Mouse (Mus musculus): ENCODE measurements at regions not wholly inside any gene's neighbourhood (a gene's known extent, or its start where the extent isn't known, plus 50 kb on each side); places are given as distances from the start of the nearest gene placed in this dataset.

DNA sequence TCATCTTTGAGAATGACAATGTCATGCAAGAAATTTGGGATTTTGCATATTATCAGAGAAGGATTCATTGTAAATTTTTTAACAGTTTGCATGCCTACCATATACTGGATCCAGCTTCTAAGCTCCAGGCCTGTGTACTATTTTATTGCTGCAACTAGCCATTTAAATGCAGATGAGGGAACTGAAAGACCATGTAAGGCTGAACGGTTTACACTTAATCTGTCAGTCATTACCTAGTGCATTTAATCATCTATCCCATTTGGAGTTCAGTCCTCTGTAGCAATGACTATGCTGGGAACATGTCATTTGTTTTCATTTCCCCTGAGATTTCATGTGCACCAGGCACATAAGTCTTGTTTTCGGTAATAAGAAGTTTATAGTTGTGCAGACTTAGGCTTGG lies 631.8 kb upstream of the Gm21961 start:
- H3K4me3 ChIP-seq (ENCODE audit: insufficient read depth in 1 of 2, low read depth in 1 of 2, low read length in 2 of 2, poor library complexity in 1 of 2, severe bottlenecking in 1 of 2): no peak overlapping the region
- no peak overlapping the region for H3K9ac ChIP-seq (ENCODE audit: insufficient read depth, low read depth, low read length, poor library complexity, severe bottlenecking)
- TF ChIP-seq MAFK (IDR thresholded peaks at IDR 0.05; ENCODE audit: insufficient read depth, low read depth, low read length) (no peak), HCFC1 (IDR thresholded peaks at IDR 0.05; ENCODE audit: borderline replicate concordance, insufficient read depth, low read length) (no peak), ZC3H11A (IDR thresholded peaks at IDR 0.05; ENCODE audit: borderline replicate concordance, low read depth, low read length) (no peak), ZNF384 (IDR thresholded peaks at IDR 0.05; ENCODE audit: low read depth, low read length) (no peak)
- no peak for DNase-seq (ENCODE audit: low read depth, low spot score)
- H3K36me3 ChIP-seq (ENCODE audit: control insufficient read depth, insufficient read depth, low read length, poor library complexity, severe bottlenecking): no peaks in the 10 kb centered on the region
- H3K4me1 ChIP-seq (ENCODE audit: control insufficient read depth in 2 of 2, insufficient read depth in 2 of 2, low read length in 2 of 2, poor library complexity in 1 of 2): no peaks in the 10 kb centered on the region
- H3K27ac ChIP-seq (ENCODE audit: insufficient read depth, low read depth, low read length, poor library complexity, severe bottlenecking): no peak overlapping the region
- H3K9me3 ChIP-seq (ENCODE audit: control insufficient read depth, insufficient read depth, low read depth, low read length): no peaks in the 10 kb centered on the region
- in situ Hi-C loops (cut with MboI; ENCODE audit: low sequenced_read_pairs in 2 of 2, unreplicated experiment in 2 of 2): no loop called here

DNA sequence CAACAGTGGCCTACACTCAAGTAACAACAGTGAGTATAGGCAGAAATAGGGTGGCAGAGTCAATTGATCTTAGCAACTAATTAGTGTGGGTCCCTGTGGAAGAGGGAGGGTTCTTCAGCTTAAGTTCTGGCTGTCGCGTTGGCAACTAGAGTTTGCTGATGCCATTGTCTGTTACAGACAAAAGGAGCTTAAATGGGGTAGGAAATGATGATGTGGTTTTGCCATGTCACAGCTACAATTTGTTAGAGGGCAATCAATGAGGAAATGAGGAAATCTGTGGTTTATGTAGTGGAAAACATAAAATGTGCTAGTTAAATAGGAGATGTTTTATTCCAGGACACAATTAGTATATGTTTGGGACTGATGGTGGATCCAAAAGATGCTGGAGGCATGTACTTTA lies 624.8 kb upstream of the Gm21961 start:
- no peak for TF ChIP-seq ZC3H11A (IDR thresholded peaks at IDR 0.05; ENCODE audit: borderline replicate concordance, low read depth, low read length)
- no peak for TF ChIP-seq MAFK (IDR thresholded peaks at IDR 0.05; ENCODE audit: insufficient read depth, low read depth, low read length)
- no peak for TF ChIP-seq HCFC1 (IDR thresholded peaks at IDR 0.05; ENCODE audit: borderline replicate concordance, insufficient read depth, low read length)
- no peak for TF ChIP-seq CHD2 (IDR thresholded peaks at IDR 0.05; ENCODE audit: low read depth, low read length)
- no peak for TF ChIP-seq ZNF384 (IDR thresholded peaks at IDR 0.05; ENCODE audit: low read depth, low read length)
- Histone ChIP-seq H3K9me3 (ENCODE audit: control insufficient read depth, insufficient read depth, low read depth, low read length) (no peaks in the 10 kb centered on the region), H3K4me1 (ENCODE audit: control insufficient read depth in 2 of 2, insufficient read depth in 2 of 2, low read length in 2 of 2, poor library complexity in 1 of 2) (no peaks in the 10 kb centered on the region), H3K9ac (ENCODE audit: insufficient read depth, low read depth, low read length, poor library complexity, severe bottlenecking) (no peak overlapping the region), H3K27ac (ENCODE audit: insufficient read depth, low read depth, low read length, poor library complexity, severe bottlenecking) (no peak overlapping the region), H3K36me3 (ENCODE audit: control insufficient read depth, insufficient read depth, low read length, poor library complexity, severe bottlenecking) (no peaks in the 10 kb centered on the region), H3K4me3 (ENCODE audit: insufficient read depth in 1 of 2, low read depth in 1 of 2, low read length in 2 of 2, poor library complexity in 1 of 2, severe bottlenecking in 1 of 2) (no peak overlapping the region)
- in situ Hi-C loops (cut with MboI; ENCODE audit: low sequenced_read_pairs in 2 of 2, unreplicated experiment in 2 of 2): no loop called here
- DNase-seq (ENCODE audit: low read depth, low spot score): no peak

DNA sequence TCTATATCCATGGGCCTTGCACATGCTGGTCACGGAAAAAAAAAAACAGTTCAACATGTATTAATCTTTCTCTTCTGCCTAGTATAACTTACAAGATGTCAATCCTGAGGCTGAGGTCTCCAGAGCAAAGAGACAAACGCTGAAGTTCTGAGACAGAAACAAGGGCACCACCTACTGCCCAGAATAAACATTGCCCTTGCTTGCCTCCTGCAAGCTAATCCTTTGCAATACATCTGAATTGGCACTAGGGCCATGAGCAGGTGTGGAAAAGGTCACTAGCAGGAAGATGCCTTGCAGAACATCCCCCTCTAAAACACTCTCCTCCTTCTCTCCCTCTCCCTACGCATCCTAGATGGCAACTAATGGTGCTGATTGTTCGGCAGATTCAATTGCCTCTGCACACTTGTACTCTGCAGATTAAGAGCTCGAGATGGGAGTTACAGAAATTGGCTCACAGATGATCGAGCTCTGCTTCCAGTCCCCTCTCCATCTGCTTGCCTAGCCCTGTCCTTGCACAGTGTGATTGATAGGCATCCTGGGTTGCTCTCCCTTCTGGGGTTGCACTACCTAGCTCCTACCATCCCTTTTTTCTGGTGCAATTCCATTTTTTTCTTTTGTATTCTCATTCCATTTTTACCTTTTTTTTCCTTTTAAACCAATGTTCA lies 622.9 kb upstream of the Gm21961 start:
- H3K9me3 ChIP-seq (ENCODE audit: control insufficient read depth, insufficient read depth, low read depth, low read length): no peaks in the 10 kb centered on the region
- no peaks in the 10 kb centered on the region for H3K36me3 ChIP-seq (ENCODE audit: control insufficient read depth, insufficient read depth, low read length, poor library complexity, severe bottlenecking)
- H3K4me3 ChIP-seq (ENCODE audit: insufficient read depth in 1 of 2, low read depth in 1 of 2, low read length in 2 of 2, poor library complexity in 1 of 2, severe bottlenecking in 1 of 2): no peak overlapping the region
- peak; percentile 48 for DNase-seq (ENCODE audit: low read depth, low spot score)
- in situ Hi-C loops (cut with MboI; ENCODE audit: low sequenced_read_pairs in 2 of 2, unreplicated experiment in 2 of 2): no loop called here
- no peaks in the 10 kb centered on the region for H3K4me1 ChIP-seq (ENCODE audit: control insufficient read depth in 2 of 2, insufficient read depth in 2 of 2, low read length in 2 of 2, poor library complexity in 1 of 2)
- no peak overlapping the region for H3K27ac ChIP-seq (ENCODE audit: insufficient read depth, low read depth, low read length, poor library complexity, severe bottlenecking)
- no peak overlapping the region for H3K9ac ChIP-seq (ENCODE audit: insufficient read depth, low read depth, low read length, poor library complexity, severe bottlenecking)
- TF ChIP-seq CHD2 (IDR thresholded peaks at IDR 0.05; ENCODE audit: low read depth, low read length) (no peak), MAFK (IDR thresholded peaks at IDR 0.05; ENCODE audit: insufficient read depth, low read depth, low read length) (no peak), ZC3H11A (IDR thresholded peaks at IDR 0.05; ENCODE audit: borderline replicate concordance, low read depth, low read length) (peak; percentile 80; the same call in 1 of the 2 replicates), HCFC1 (IDR thresholded peaks at IDR 0.05; ENCODE audit: borderline replicate concordance, insufficient read depth, low read length) (no peak), ZNF384 (IDR thresholded peaks at IDR 0.05; ENCODE audit: low read depth, low read length) (no peak)

DNA sequence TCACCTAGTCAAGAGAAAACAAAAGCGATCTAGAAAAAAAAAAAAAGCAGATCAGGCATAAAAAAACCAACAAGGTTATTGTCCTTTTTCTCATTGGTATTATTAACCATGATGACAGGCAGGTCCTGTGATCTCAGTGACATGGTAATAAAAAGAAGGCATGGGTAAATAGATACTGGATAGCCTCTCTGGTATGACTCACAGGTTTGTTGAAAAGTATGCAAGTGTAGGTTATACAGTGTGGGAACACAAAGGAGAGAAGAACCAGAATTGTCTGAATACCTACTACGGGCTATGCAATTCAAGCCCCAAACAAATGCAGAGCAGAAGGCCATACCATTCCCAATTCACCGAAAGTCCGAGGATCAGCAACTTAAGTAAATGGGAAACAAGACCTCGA lies 617.7 kb upstream of the Gm21961 start:
- in situ Hi-C loops (cut with MboI; ENCODE audit: low sequenced_read_pairs in 2 of 2, unreplicated experiment in 2 of 2): no loop called here
- TF ChIP-seq CHD2 (IDR thresholded peaks at IDR 0.05; ENCODE audit: low read depth, low read length) (no peak), ZC3H11A (IDR thresholded peaks at IDR 0.05; ENCODE audit: borderline replicate concordance, low read depth, low read length) (no peak), ZNF384 (IDR thresholded peaks at IDR 0.05; ENCODE audit: low read depth, low read length) (no peak), HCFC1 (IDR thresholded peaks at IDR 0.05; ENCODE audit: borderline replicate concordance, insufficient read depth, low read length) (no peak), MAFK (IDR thresholded peaks at IDR 0.05; ENCODE audit: insufficient read depth, low read depth, low read length) (no peak)
- Histone ChIP-seq H3K9ac (ENCODE audit: insufficient read depth, low read depth, low read length, poor library complexity, severe bottlenecking) (no peak overlapping the region), H3K9me3 (ENCODE audit: control insufficient read depth, insufficient read depth, low read depth, low read length) (no peaks in the 10 kb centered on the region), H3K4me1 (ENCODE audit: control insufficient read depth in 2 of 2, insufficient read depth in 2 of 2, low read length in 2 of 2, poor library complexity in 1 of 2) (no peaks in the 10 kb centered on the region), H3K27ac (ENCODE audit: insufficient read depth, low read depth, low read length, poor library complexity, severe bottlenecking) (no peak overlapping the region), H3K36me3 (ENCODE audit: control insufficient read depth, insufficient read depth, low read length, poor library complexity, severe bottlenecking) (no peaks in the 10 kb centered on the region), H3K4me3 (ENCODE audit: insufficient read depth in 1 of 2, low read depth in 1 of 2, low read length in 2 of 2, poor library complexity in 1 of 2, severe bottlenecking in 1 of 2) (no peak overlapping the region)
- no peak for DNase-seq (ENCODE audit: low read depth, low spot score)

Data from ES-E14 (cell line).